Mouse (Mus musculus): ENCODE results near the gene Dync1i2. TPM values are rescaled to one million over a fixed set of nuclear protein-coding genes. Genes with fewer than 3 reads are reported as not detected.
A peak's percentile ranks its signal among the peaks of the same experiment; 100 is the strongest.

Gene Dync1i2
- polyA plus RNA-seq, 1 experiment from 2014 or later, result 190 TPM

- Histone ChIP-seq H3K4me1 (peaks cover 16% of the 10 kb centered on the region), H3K9me3 (no peaks in the 10 kb centered on the region), H3K27me3 (no peaks in the 10 kb centered on the region), H3K27ac (replicated peaks) (peak overlapping the region; percentile 34; the same call in 1 of the 2 replicates), H3K9ac (replicated peaks) (no peak overlapping the region), H3K4me3 (no peak overlapping the region), H3K4me2 (replicated peaks) (no peak overlapping the region), H3K36me3 (peaks cover 46% of the 10 kb centered on the region)
- WGBS, result 31% methylated on average over 2 of the region's 2 CpGs
- no peak for ATAC-seq (replicated peaks)
These were observed 98.2 kb downstream of the Dync1i2 start for GRCm38 (mm10) chr2:71309726-71310125.

- Histone ChIP-seq H3K4me3 (no peak overlapping the region), H3K36me3 (peaks cover 45% of the 10 kb centered on the region), H3K4me2 (replicated peaks) (no peak overlapping the region), H3K9me3 (no peaks in the 10 kb centered on the region), H3K27ac (replicated peaks) (no peak overlapping the region), H3K4me1 (peaks cover 7% of the 10 kb centered on the region), H3K27me3 (no peaks in the 10 kb centered on the region), H3K9ac (replicated peaks) (no peak overlapping the region)
- ATAC-seq (replicated peaks), result no peak
- WGBS, result 77% methylated on average over 10 of the region's 10 CpGs
These were observed 100.6 kb downstream of the Dync1i2 start for GRCm38 (mm10) chr2:71312067-71312466.

Other genes starting within 250 kb of the Dync1i2 start
- 41.0 and 42.1 TPM in 2 replicates for gene Dcaf17, start 156.4 kb upstream of the Dync1i2 start, polyA plus RNA-seq (2015; fragmentation: Nextera tagmentation; extraction: Ambion mirVana)
- 14.7 and 16.5 TPM in 2 replicates for gene Mettl8, start 156.1 kb upstream of the Dync1i2 start, polyA plus RNA-seq (2015; fragmentation: Nextera tagmentation; extraction: Ambion mirVana)
- 1.0 and 1.5 TPM in 2 replicates for gene Cybrd1, start 93.8 kb upstream of the Dync1i2 start, polyA plus RNA-seq (2015; fragmentation: Nextera tagmentation; extraction: Ambion mirVana)
- 74.6 and 82.0 TPM in 2 replicates for gene Slc25a12, start 156.0 kb downstream of the Dync1i2 start, polyA plus RNA-seq (2015; fragmentation: Nextera tagmentation; extraction: Ambion mirVana)
- 86.8 and 90.1 TPM in 2 replicates for gene Hat1, start 177.3 kb downstream of the Dync1i2 start, polyA plus RNA-seq (2015; fragmentation: Nextera tagmentation; extraction: Ambion mirVana)
- gene Metap1d, start 241.6 kb downstream of the Dync1i2 start, polyA plus RNA-seq (2015; fragmentation: Nextera tagmentation; extraction: Ambion mirVana), result 37.9 and 40.6 TPM in 2 replicates